Mouse (Mus musculus) urinary bladder, postnatal 25 days (tissue): ENCODE results near the gene Nfkbie.

Experiments
- DNase-seq: peaks from one replicate; pipeline ENCODE4 v3.0.0; 2022; ENCODE audit warnings: low spot score

Gene Nfkbie

DNA sequence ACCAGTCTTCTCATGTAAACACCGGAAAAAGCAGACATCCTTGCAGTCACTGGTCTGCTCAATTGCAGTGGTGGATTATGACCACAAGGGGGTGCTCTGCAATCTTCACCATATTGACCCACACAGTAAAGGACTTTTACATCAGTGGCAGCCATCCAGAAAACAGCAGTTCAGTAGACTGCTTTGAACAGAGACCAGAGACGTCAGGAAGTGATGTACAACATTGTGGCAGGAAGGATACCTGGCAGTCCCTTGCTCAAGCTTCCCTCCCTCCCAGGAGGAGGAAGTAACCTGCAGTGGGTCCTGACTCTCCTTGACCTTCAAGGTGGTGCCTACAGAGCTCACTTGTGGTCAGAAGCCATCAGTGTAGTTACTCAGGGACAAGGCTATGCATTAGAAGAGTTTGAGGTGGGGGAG is 26.1 kb downstream of the Nfkbie start:
- peak; percentile 57 for DNase-seq

- DNase-seq, result no peak
These were observed 26.7 kb downstream of the Nfkbie start for GRCm38 (mm10) chr17:45582188-45582587.

GRCm38 (mm10) chr17:45582715-45583355 is 27.3 kb downstream of the Nfkbie start:
- DNase-seq, result no peak

DNA sequence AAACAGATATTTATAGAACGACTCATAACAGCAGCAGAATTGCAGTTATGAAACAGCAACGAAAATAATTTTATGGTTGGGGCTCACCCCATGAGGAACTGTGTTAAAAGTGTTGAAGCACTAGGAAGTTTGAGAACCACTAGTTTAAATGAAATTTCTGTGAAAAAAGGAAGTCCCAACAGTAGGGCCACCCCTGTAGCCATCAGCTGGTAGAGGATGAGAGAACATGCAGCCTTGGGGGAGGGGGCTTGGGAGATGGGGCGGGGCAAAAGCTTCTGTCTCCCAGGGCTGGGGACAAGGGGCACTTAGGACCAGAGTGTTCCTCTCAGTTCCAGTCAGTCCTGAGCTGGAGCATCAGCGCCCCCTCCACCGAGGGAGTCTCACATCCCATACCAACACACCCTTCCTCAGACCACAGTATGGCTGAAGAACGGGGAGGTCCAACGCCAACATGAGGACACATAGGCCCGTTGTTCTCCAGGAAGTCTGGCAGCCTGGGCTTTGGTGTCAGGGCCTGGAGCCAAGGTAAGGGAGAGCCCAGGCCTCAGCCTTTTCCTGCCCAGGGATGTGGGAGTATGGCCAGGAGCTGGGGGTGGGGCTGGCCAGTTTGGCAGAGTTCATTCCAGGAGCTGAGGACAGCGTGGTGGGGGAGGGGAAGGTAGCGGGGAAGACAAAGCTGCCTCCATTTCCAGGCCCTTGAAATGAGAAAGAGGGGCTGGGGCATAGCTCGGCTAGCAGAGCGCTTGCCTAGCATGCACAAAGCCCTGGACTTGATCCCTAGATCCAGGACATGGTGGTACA is 28.8 kb downstream of the Nfkbie start:
- DNase-seq, result peak; percentile 61

- DNase-seq, result peak; percentile 68
These were observed 29.6 kb downstream of the Nfkbie start for GRCm38 (mm10) chr17:45584939-45585678.

DNA sequence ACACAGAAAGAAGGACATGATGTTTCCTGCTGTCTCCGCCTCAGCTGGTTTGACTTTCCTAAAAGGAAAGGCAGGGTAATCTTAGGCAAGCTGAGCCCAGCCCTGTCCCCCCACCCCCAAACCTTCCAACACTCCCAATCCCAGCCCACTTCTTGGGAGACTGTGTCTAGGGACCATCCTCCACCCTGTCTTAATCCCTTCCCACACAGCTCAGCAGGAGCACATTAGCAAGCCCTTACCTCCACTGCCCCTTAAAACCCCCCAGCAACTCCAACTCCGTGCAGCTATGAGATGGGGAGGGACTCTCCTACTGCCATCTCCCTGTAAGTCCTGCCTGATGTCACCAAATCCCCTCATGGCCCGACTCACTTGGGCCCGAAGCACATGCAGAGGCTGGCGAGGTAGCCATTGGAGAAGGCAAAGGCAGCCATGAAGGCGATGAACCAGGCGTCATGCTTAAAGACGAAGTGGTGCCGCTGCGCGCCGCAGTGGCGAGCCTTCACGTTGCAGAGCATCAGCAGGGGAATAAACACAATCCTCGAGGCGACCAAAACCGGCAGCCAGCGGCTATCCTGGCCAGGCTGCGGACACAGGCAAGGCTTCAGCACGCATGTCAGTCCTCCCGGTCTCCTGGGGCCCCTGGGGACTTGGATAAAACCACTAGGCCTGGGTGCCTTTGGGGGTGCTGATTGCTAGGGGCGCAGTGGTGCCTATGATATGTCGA is 30.4 kb downstream of the Nfkbie start:
- no peak for DNase-seq

DNA sequence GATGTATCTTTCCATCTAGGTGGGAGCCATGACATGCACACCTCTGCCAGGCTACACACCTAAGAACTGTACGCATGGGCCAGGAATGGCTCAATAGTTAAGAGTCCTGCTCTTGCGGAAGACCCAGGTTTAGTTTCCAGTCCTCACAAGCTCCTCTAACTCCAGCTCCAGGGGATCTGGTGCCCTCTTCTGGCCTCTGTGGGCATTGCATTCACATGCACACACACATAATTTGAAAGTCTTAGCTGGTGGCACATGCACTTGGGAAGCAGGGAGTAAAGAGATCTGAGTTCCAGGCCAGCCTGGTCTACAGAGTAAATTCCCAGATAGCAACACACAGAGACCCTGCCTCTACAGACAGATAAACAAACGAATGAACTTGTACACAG is 30.9 kb downstream of the Nfkbie start:
- no peak for DNase-seq

- no peak for DNase-seq
These were observed 32.9 kb downstream of the Nfkbie start for GRCm38 (mm10) chr17:45588370-45588769.

GRCm38 (mm10) chr17:45589236-45589635 is 33.7 kb downstream of the Nfkbie start:
- DNase-seq, result no peak

DNA sequence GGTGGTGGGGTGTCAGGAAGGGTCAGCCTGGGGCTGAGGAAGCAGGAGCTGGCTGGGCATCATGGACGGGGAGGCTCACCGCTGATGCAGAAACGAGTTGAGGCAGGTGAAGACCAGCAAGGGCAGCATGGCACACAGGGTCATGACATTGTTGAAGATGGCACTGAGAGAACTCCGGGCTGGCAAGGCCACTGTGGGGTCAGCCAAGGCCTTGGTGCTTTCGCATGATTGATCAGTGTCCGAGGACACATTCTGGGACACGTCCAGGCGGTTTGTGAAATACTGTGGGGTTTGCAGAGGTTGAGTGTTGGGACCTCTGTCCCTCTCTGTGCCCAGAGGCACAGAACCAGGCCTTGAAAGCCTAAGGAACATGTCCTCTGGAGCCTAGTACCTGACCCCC is 34.3 kb downstream of the Nfkbie start:
- no peak for DNase-seq

DNA sequence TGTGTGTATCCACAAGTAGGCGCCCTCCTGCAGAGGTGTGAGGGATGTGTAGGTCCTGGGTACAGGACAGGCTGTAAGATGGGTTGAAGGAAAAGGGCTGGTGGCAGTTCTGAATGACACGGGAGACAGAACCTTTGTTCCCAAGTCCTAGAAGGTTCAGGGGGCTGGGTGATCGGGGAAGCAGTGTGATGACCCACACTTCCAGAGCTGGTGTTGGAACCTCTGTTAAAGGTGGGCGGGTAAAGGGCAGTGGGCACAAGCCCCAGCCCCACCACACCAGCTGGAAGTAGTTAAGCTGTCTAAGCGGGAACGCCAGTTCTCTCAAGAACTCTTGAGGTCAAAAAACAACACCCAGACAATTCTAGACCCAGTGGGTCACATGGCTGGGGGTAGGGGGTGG is 34.9 kb downstream of the Nfkbie start:
- no peak for DNase-seq

GRCm38 (mm10) chr17:45591701-45592605 is 36.5 kb downstream of the Nfkbie start:
- DNase-seq, result no peak

GRCm38 (mm10) chr17:45592606-45593431 is 37.3 kb downstream of the Nfkbie start:
- DNase-seq, result no peak

DNA sequence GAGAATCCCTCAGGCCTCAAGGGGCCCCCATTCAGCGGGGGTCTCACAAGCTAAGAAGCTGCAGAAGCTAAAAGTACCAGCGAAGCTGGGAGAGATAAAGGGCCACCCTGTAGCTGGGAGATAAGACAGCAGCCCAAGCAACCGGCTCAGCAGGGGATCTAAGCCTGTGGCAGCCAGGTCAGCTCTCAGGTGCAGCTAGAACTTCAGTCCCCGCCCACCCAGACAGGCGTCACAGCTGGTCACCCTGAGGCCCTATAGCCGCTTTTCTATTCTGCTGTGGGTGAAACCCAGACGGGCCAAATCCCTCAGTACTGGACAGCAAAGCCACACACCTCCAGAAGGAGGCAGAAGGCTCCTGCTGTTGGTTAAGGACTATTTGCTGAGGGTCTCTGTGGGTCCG is 38.0 kb downstream of the Nfkbie start:
- DNase-seq, result no peak

DNA sequence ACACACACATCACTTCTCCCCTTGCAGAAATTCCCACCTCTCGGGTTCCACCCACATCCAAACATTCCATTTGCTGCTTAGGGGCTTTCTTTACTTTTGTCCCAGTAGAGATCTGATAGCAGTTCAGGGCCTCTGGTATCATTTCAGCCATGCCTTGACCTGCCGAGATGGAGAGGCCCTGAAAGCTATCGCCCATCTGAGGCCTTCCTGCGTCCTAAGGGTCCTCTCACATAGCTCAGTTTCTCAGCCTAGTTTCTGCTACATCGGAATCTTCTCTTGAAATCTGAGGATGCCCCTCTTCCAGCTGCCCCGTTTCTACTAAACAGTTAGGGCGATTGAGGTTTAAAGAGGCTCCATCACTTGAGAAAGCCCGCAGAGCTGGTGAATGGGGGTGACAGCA is 38.7 kb downstream of the Nfkbie start:
- DNase-seq, result no peak

DNA sequence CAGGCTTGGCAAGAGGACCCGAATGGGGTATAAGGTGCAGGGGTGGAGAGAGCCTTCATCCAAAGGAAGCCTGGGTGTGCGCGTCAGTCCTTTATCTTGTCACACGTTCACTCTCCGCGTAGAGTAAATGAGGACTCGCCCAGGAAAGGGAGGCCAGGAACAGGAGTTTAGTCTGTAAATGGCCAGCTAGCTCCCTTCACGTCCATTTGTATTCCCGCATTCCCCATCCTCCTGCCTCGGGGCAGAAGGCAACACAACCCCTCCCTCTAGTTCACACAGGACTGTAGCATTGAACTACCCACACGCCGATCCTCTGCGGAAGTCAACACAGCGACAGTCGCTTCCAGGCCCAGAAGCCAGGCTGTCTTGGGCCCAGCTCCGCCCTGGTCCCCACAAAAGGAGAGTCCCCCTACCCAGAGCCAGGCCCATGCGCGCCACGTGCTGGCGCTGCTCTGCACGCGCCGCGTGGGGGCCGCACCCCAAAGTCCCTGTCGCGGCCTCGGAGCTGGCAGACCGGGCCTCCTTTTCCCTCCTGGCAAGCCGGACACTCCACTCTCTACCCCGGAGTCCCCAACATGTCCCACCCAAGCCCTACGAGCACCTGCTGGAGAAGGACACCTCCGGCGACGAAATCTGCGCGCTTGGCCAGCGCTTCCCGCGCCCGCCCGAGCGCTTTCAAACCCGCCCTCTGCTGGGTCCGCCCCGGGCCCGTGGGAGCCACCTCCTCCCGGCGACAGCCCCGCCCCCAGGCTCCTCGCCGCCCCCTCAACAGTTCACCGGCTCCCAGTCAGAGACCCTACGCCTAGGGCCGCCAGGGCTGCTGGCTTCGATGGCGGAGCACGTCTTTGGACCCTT is 39.6 kb downstream of the Nfkbie start:
- DNase-seq, result peak; percentile 73

- no peak for DNase-seq
These were observed 40.4 kb downstream of the Nfkbie start for GRCm38 (mm10) chr17:45595736-45596390.

- peak; percentile 57 for DNase-seq
These were observed 41.3 kb downstream of the Nfkbie start for GRCm38 (mm10) chr17:45596631-45597396.
